Mouse (Mus musculus) CH12.LX (cell line): Measurements from ENCODE around the gene AU022252. TPM values are rescaled to one million over a fixed set of nuclear protein-coding genes. Genes with fewer than 3 reads are reported as not detected.

Experiments used
- DNase-seq: peaks from one replicate; pipeline ENCODE4 v3.0.0-alpha.2; 2013; ENCODE audit errors: extremely low read depth
- H3K27ac ChIP-seq: 2 replicates; pipeline ENCODE4 v1.5.1; 2012; ENCODE audit warnings: low read depth, mild to moderate bottlenecking, control low read depth, moderate library complexity; ENCODE audit not compliant: insufficient read depth
- H3K27me3 ChIP-seq: replicated peaks from 2 replicates; pipeline ENCODE3; 2012; ENCODE audit warnings: inconsistent platforms
- H3K36me3 ChIP-seq, 2 experiments: replicated peaks in 1 of 2; 2 replicates each; pipeline versions ENCODE3 to v1.6.1; 2012; ENCODE audit warnings: inconsistent platforms in 1 of 2, low read length in 1 of 2, mild to moderate bottlenecking in 1 of 2, mixed read lengths in 1 of 2, moderate library complexity in 1 of 2; ENCODE audit not compliant: control insufficient read depth in 1 of 2, insufficient read depth in 1 of 2
- H3K4me1 ChIP-seq, 2 experiments: 2 replicates each; pipeline ENCODE4 v1.6.1; 2012; ENCODE audit warnings: inconsistent platforms in 1 of 2, moderate library complexity in 1 of 2; ENCODE audit not compliant: insufficient read depth in 2 of 2, control insufficient read depth in 1 of 2
- H3K4me2 ChIP-seq: 2 replicates; pipeline ENCODE4 v1.6.1; 2012; ENCODE audit warnings: low read depth, mild to moderate bottlenecking, control low read depth; ENCODE audit not compliant: poor library complexity, insufficient read depth, severe bottlenecking
- H3K4me3 ChIP-seq, 3 experiments: fragments of 150-350 bp in 1 of 3; sonication (generic) in 1 of 3; replicated peaks in 1 of 3; 2 replicates each; pipeline versions ENCODE3 to v1.5.1; 2011 to 2012; ENCODE audit warnings: low read depth in 2 of 3, low read length in 2 of 3, mild to moderate bottlenecking in 2 of 3, moderate library complexity in 2 of 3, control low read depth in 1 of 3, improper control_type of control experiment in 1 of 3, inconsistent platforms in 1 of 3, mixed read lengths in 1 of 3; ENCODE audit not compliant: poor library complexity in 1 of 3
- H3K79me2 ChIP-seq: replicated peaks from 2 replicates; pipeline ENCODE4 v1.6.1; 2012; ENCODE audit warnings: mild to moderate bottlenecking, moderate library complexity; ENCODE audit not compliant: control insufficient read depth, poor library complexity, insufficient read depth, severe bottlenecking; ENCODE audit errors: extremely low read depth
- H3K9ac ChIP-seq: 2 replicates; pipeline ENCODE4 v1.6.1; 2012; ENCODE audit warnings: low read depth, mild to moderate bottlenecking, control low read depth, moderate library complexity; ENCODE audit not compliant: insufficient read depth
- H3K9me3 ChIP-seq: replicated peaks from 2 replicates; pipeline ENCODE3; 2012; ENCODE audit warnings: low read length, inconsistent platforms, mixed read lengths
- BHLHE40 ChIP-seq: IDR thresholded peaks from 2 replicates; pipeline ENCODE4 v1.6.1; 2011; ENCODE audit warnings: mild to moderate bottlenecking, low read depth, low read length, improper control_type of control experiment
- E2F4 ChIP-seq: IDR thresholded peaks from 2 replicates; pipeline ENCODE4 v1.6.1; 2011; ENCODE audit warnings: low read depth, low read length, improper control_type of control experiment; ENCODE audit not compliant: insufficient replicate concordance
- IRF4 ChIP-seq: IDR thresholded peaks from 2 replicates; pipeline ENCODE4 v1.6.1; 2014; ENCODE audit warnings: low read depth, mild to moderate bottlenecking, inconsistent platforms, low read length, improper control_type of control experiment
- JUN ChIP-seq: IDR thresholded peaks from 2 replicates; pipeline ENCODE4 v1.6.1; 2011; ENCODE audit warnings: low read depth, mild to moderate bottlenecking, low read length, improper control_type of control experiment, moderate library complexity; ENCODE audit not compliant: insufficient read depth
- JUND ChIP-seq: conservative IDR thresholded peaks from 2 replicates; pipeline ENCODE4 v1.6.1; 2011; ENCODE audit warnings: low read depth, low read length, improper control_type of control experiment
- MAFK ChIP-seq: IDR thresholded peaks from 2 replicates; pipeline ENCODE4 v1.6.1; 2011; ENCODE audit warnings: low read length, improper control_type of control experiment; ENCODE audit not compliant: insufficient replicate concordance
- MAX ChIP-seq: IDR thresholded peaks from 2 replicates; pipeline ENCODE4 v1.6.1; 2011; ENCODE audit warnings: low read length, improper control_type of control experiment
- POLR2AphosphoS2 ChIP-seq: IDR thresholded peaks from 2 replicates; pipeline ENCODE4 v1.6.1; 2011; ENCODE audit warnings: low read depth, low read length, improper control_type of control experiment
- RCOR1 ChIP-seq: conservative IDR thresholded peaks from 2 replicates; pipeline ENCODE4 v1.6.1; 2012; ENCODE audit warnings: low read depth, mild to moderate bottlenecking, inconsistent platforms, low read length, improper control_type of control experiment
- SMC3 ChIP-seq: IDR thresholded peaks from 2 replicates; pipeline ENCODE4 v1.6.1; 2011; ENCODE audit warnings: low read depth, low read length, improper control_type of control experiment
- UBTF ChIP-seq: IDR thresholded peaks from 2 replicates; pipeline ENCODE4 v1.6.1; 2012; ENCODE audit warnings: low read depth, mild to moderate bottlenecking, inconsistent platforms, low read length, improper control_type of control experiment, moderate library complexity
- ZC3H11A ChIP-seq: IDR thresholded peaks from 2 replicates; pipeline ENCODE4 v1.6.1; 2012; ENCODE audit warnings: low read depth, mild to moderate bottlenecking, inconsistent platforms, low read length, improper control_type of control experiment
- ZKSCAN1 ChIP-seq: IDR thresholded peaks from 2 replicates; pipeline ENCODE4 v1.6.1; 2012; ENCODE audit warnings: low read depth, inconsistent platforms, low read length, improper control_type of control experiment, borderline replicate concordance
- ZMIZ1 ChIP-seq: IDR thresholded peaks from 2 replicates; pipeline ENCODE4 v1.6.1; 2012; ENCODE audit warnings: low read depth, mild to moderate bottlenecking, inconsistent platforms, low read length, improper control_type of control experiment
- dilution Hi-C: fragments of 300-500 bp; cut with MboI; formaldehyde crosslinking; loops from 2 replicates; pipeline ENCODE4 v1.14.3; 2020; ENCODE audit warnings: low sequenced_read_pairs; ENCODE audit not compliant: extremely low pct_unique_long_range_greater_than_20kb, extremely low pct_ligation_motif_present
- in situ Hi-C: fragments of 300-500 bp; cut with MboI; formaldehyde crosslinking; loops from 3 replicates; pipeline ENCODE4 v1.14.3; 2019; ENCODE audit warnings: low sequenced_read_pairs, low pct_ligation_motif_present, low pct_unique_long_range_greater_than_20kb, mixed read lengths
- polyA plus RNA-seq: library from polyadenylated mRNA; unstranded; fragments of >175 nt; gene quantifications from 2 replicates; pipeline ENCODE4 v1.2.1, GENCODE M21; 2012; ENCODE audit warnings: low read depth; ENCODE audit not compliant: insufficient read length
- total RNA-seq, 2 experiments: library from RNA; depleted of rRNA; stranded (reverse); fragments of 300-350 nt in 1 of 2; fragments of >200 nt in 1 of 2; gene quantifications; 2 replicates each; pipeline ENCODE4 v1.2.3; 2012 to 2014

Gene AU022252
- total and polyA plus RNA-seq, 3 experiments = 8.7 to 18.8 (median 12.7) TPM

DNA sequence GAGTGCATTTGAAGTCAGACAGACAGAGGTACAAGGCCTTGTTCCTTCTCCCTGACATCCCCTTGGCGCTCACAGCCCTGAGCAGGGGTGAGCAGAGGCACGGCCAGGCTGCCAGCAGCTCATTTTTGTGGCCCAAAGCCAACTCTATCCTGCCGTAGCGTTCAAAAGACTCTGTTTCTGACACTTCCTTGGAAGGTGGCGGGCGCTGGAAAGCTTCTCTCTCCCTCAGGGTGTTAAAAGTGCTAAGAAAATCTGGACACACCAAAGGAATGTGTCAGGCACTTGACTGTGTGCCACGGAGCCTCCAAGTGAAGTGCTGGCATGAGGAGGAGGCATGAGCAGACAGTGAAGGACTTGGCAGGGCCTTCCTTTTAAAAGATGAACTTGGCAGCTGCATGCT is 13.0 kb upstream of the AU022252 start:
- TF ChIP-seq MAX = no peak
- TF ChIP-seq POLR2AphosphoS2 = no peak
- no peak for TF ChIP-seq ZMIZ1
- no peak for TF ChIP-seq E2F4
- TF ChIP-seq SMC3 = no peak
- TF ChIP-seq MAFK = no peak
- TF ChIP-seq BHLHE40 = no peak
- TF ChIP-seq IRF4 = no peak
- TF ChIP-seq ZKSCAN1 = no peak
- TF ChIP-seq, all 38 proteins: peak for 0
- Histone ChIP-seq H3K36me3 (peaks cover 24 to 78% of the 10 kb centered on the region in 2 experiments), H3K27me3 (no peaks in the 10 kb centered on the region), H3K9ac (no peak overlapping the region), H3K79me2 (no peaks in the 10 kb centered on the region), H3K4me3 (no peak overlapping the region), H3K9me3 (no peaks in the 10 kb centered on the region), H3K27ac (no peak overlapping the region), H3K4me1 (no peaks in the 10 kb centered on the region), H3K4me2 (no peak overlapping the region)
- dilution Hi-C loops = no loop called here
- no peak for DNase-seq
- in situ Hi-C loops = loop anchor here (10.0 kb wide), 1 partner anchor 289 kb away; the partner anchor contains the start of genes Foxj3 and Frg2f1

DNA sequence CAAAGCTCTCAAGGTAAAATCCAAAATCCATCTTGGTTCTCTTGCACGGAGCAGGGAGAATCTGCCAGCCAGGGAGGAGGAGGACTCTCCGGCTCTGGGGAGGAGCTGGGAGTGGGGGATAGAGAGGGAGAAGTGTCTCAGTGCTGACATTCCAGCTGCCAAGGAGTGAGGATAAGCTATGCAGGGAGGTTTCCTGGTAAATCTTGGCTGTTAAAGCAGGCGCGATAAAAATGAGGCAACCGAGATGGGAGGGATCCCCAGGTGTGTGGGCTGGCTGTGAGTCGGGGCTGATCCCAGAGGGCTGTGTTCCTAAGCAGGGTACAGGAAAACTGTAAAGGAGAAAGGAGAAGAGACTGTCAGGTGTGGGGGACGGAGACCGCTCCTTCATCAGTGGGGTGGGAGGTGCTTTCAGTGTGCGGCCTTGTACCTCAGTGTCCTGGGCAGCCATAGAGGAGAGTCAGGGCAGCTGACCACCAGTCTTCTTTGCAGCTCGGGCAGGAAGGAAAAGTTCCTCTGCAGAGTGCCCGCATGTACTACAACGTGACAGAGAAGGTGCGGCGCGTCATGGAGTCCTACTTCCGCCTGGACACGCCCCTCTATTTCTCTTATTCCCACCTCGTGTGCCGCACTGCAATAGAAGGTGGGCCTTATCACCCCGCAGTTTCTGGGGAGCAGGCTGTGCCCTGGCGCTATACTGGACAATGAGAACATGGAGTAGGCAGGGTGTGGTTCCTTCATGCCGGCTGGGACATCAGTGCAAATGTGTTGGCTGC is 12.1 kb upstream of the AU022252 start:
- Histone ChIP-seq H3K9ac (no peak overlapping the region), H3K4me1 (no peaks in the 10 kb centered on the region), H3K79me2 (no peaks in the 10 kb centered on the region), H3K4me3 (no peak overlapping the region), H3K9me3 (no peaks in the 10 kb centered on the region), H3K27me3 (no peaks in the 10 kb centered on the region), H3K4me2 (no peak overlapping the region), H3K27ac (no peak overlapping the region), H3K36me3 (peaks cover 24 to 82% of the 10 kb centered on the region in 2 experiments)
- DNase-seq = no peak
- no peak for TF ChIP-seq UBTF
- no peak for TF ChIP-seq JUN
- no peak for TF ChIP-seq RCOR1
- TF ChIP-seq JUND = no peak
- no peak for TF ChIP-seq ZC3H11A
- dilution Hi-C loops (no loop called here), in situ Hi-C loops (loop anchor here (10.0 kb wide), 1 partner anchor 290 kb away; the partner anchor contains the start of genes Foxj3 and Frg2f1)
